Mouse (Mus musculus) kidney, postnatal 36 days (tissue): ENCODE results near the gene Cnfn.
"Not testable (repeated sequence)": the region's sequence is repeated elsewhere in the genome, so short reads cannot be mapped to it uniquely, and the experiment has no call there.

Source experiments
- DNase-seq, 2 experiments: peaks; one replicate each; pipeline ENCODE4 v3.0.0; 2021 to 2022; ENCODE audit warnings: mixed read lengths in 2 of 2

Cnfn gene

DNA sequence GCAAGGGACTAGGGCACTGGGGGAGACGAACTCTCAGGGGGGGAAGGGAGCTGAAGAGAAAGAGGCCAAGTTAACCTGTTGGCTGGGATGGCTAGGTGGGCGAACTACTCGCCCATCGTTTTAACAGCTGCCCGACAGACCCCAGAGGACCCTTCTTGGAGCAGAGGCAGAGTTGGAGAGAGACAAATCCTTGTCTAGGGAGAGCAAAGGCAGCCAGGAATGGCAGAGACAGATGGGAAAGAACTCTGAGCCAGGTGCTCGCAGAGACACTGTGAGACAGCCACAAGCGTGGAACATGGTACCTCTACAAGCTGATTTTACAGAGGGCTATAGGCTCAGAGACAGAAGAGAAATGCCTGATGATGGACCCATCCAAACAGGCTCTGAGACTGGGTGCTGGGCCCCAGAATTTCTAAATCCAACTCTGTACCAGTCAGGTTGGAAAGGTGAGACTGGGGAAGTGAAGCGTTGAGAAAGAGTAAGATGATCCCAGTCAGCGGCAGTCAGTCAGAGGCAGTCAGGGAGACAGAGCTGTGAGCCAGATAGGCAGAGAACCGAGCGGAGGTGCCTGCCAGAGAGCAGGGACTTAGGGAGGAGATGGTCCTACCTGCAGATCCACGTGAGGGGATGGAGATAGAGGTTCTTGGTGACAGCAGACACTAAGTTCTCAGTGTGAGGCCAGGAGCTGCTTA is at the start of gene Cnfn:
Gene Cnfn, minus strand, starts transcription at position 667 of the 692 bp plus-strand sequence.
- no peak for DNase-seq

DNA sequence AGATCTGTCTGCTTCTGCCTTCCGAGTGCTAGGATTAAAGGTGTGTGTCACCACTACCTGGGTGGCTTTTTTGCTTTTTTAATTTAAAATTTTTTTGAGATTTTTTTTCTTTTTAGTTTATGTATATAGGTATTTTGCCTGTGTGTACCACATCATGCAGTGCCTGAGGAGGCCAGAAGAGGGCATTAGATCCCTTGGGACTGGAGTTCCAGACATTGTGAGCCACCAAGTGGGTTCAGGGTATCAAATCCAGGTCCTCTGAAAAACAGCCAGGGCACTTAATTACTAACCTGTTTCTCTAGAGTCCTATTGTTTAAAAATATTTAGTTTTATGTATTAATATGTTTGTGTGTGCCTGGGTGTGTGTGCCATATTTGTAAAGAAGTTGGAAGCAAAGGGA is 48.1 kb upstream of the Cnfn start:
- peak in 1 of 2 experiments; percentile 77 for DNase-seq

DNA sequence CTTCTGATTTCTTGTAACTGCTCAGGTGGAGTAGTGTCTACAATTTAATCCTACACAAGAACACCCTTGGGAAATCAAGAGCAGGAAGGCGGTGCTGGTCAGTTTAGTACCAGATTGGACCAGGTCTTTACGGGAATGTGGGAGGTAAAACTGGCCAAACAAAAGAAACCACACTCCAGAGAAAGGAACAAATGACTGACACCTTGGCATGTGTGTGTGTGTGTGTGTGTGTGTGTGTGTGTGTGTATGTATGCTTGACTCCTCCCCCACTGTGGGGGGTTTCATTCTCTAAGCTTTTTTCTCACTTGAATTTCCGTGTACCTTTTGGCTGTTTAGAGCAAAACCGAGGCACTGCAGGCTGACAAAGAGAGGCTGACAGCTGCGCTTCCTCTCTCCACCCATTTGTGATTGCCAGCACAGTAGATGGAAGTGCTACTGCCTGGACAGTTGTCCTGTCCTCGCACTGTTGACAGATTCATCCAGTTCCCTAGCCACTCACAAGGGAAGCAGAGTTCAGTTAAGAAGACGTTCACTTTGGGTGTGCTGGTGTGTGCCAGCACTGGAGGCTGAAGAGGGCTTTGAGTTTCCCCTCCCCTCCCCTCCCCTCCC is 43.4 kb upstream of the Cnfn start, which contains the start of gene Cxcl17:
Gene Cxcl17, minus strand, starts transcription at position 54 of the 609 bp plus-strand sequence.
- peak in 1 of 2 experiments; percentile 34 for DNase-seq

DNA sequence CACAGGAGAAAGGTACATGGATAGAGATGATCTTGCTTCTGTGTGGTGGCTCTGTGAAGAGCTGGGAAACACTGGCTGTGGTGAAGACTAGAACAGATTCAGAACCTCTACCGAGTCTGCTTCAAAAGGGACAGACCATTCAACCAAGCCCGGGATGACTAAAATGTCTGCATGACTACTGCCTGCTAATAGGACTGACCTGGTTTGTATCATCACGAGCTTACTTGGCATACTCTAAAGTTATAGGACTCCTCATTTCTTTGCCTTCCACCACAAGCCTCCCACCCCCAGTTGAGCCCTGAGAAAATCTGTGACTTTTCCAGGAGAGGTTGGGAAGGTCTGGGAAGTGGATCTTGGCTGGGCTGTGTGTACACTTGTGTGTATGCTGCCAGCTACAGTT is 42.3 kb upstream of the Cnfn start:
- no peak for DNase-seq

DNA sequence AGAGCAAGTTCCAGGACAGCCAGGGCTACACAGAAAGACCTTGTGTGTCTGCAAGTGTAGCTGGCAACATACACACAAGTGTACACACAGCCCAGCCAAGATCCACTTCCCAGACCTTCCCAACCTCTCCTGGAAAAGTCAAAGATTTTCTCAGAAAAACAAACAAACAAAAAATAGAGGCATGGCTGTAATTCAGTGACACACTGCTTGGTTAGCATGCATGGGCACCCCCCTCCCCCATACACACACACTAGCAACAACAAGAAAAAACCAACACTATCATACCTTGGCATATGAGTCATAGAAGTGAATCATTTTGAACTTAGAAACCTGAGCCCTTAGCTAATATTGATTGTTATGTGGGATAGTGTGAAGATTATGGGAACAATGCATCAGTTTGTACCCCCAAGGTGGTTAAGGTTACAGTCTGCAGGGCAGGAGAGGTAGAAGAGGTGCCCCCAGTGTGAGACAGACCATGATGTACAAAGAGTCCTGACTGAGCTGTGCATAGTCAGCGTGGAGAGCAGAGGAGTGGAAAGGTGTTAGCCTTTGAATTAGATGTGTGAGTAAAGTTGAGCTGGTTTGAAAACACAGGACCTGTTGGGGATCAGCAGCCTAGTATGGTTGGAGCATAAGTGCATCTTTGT is 41.6 kb upstream of the Cnfn start:
- DNase-seq, result no peak

DNA sequence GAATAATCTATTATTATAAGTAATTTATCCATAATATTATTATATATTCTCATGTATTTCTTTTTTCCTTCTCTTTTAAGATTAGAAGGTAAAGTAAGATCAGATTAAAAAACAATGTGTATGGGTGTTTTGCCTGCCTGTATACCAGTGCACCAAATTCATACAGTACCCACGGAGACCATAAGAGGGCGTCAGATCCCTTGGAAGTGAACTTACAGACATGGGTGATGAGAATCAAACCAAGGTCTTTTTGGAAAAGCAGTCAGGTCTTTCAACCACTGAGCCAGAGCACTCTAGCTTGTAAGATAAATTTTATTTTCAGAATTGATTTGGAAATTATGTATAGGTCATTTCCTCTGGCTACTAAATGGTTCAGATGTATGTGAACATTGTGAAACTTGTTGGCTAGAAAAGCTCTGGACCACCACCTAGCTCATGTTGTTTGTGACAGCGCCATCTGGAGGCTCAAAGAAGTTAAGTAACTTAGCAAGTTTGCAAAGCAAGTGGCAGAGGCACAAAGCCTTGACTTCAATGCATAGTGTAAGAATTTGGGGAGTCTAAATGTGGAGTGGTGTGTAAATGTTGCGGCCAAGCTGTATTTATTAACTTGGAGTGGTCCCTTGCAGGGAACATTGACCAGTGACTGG is 39.7 kb upstream of the Cnfn start:
- DNase-seq, result peak; percentile 51 to 60

DNA sequence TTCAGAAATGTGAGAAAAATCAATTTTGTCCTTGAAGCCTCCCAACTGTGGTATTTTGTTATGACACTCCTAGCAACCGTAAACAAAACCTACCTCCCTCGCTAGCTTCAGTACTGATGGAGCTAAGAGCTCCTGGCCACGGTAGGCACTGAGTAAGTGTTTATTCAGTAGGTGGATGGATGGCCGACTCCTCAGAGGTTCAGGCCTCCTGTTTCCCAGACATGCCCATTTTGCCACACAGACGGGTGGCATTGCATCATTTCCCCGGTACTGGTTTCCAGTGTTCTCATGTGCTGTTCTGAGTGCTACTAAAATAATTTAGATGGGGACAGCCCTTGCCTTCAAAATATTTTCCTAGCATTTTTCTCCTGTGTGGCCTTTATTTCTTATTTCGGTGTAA is 36.9 kb upstream of the Cnfn start:
- no peak for DNase-seq

DNA sequence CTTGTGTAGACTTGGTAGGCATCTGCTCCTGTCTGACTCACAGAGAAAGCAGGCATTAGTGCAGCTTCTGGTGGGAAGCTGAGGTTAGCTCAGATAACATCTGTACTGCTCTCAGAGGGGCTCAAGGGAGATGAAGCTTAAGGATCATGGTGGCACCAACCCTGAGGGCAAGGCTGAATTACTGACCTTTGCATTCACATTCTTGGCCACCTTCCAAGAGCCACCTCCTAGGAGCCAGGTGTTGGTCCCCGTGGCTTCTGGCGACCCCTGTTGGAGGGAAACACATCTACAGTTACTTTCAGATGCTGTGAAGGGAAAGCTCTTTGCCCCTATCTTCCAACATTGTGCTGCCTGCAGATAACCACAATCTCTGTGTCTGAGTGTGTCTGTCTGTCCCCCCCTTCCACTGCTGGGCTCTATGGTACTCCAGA is 33.2 kb upstream of the Cnfn start:
- DNase-seq, result peak; percentile 91 to 92

DNA sequence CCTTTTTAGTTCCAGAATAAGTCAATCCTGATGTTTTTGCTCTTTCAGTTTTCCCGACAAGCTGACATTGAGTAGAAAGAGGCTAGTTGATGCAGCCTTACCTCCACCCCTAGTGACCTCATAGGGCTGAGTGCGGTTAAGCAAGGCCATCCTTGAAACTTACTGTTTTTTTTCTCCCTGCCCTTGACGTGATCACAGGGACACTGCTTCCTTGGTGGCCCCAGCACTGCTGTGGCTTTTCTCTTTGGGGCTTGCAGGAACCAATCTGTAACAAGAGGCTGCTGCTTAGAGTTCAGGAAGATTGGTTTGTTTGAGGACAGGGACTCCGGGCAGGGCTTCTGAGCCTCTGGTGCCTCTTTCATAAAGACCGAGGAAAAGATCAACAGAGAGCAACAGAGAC is 32.5 kb upstream of the Cnfn start:
- no peak for DNase-seq

DNA sequence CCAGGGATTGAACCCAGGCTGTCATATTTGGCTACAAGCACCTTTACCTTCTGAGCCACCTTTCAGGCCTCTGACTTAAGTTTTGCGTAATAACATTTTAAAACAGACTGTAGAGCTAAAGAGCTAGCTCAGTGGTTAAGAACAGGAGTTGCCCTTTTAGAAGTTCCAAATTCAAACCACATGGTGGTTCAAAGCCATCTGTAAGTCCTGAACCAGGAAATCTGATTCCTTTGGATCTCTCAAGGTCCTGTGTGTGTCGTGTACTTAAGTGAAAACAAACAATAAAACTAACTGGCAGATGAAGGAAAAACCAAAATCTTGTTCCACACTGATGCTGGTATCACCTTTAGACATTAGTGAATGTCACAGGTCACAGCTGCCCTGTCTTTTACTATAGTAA is 32.0 kb upstream of the Cnfn start:
- DNase-seq, result no peak

DNA sequence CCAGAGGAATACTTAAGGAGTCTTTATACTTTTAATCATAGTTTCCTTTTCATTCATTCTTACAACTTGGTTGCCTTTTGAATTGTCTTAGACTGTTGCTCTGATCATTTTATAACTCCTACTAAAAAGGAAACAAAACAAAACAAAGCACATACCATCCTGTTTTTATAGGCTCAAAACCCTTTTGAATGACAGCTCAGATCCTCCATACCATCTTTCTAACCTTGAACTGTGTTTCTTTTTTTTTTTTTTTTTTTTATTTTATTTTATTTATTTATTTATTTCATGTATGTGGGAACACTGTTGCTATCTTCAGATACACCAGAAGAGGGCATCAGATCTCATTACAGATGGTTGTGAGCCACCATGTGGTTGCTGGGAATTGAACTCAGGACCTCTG is 29.5 kb upstream of the Cnfn start:
- not testable (repeated sequence) for DNase-seq

DNA sequence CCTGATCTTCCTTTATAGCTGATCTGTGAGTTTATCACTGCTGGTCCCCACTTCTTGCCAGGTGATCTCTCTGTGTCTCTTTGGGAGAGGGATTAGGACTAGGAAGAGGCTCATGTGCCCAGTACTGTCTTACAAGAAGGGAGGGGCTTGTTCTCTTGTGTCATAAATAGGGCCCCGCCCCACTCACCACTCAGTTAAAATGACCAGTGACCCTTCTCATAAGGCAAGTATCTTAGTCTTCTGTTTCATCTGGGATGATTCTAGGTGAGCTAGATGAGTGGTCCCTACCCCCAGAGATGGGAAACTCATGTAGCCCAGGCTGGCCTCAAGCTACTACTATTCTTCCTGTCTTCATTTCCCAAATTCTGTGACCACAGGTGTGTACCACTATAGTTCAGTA is 29.1 kb upstream of the Cnfn start, which contains the start of gene Lipe:
Gene Lipe, minus strand, starts transcription at position 101 of the 400 bp plus-strand sequence.
- DNase-seq, result no peak

DNA sequence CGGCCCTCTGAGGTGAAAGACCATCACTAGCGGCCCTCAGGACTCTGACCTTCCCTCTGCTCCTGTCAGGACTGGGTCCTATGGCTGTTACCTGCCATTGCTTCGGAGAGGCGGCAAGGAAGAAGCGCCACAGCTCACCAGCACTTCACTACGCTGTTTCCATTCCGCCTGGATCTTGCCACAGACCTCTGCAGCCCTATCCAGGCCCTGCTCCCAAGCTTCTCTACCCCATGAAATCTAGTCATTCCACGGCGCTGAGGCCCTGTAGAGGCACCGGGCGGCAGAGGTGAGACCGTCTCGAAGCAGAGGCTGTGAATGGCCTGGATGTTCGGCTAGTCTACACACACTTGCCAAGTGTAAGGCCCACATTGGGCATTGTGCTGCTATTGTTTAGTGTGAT is 27.1 kb upstream of the Cnfn start:
- DNase-seq, result no peak

DNA sequence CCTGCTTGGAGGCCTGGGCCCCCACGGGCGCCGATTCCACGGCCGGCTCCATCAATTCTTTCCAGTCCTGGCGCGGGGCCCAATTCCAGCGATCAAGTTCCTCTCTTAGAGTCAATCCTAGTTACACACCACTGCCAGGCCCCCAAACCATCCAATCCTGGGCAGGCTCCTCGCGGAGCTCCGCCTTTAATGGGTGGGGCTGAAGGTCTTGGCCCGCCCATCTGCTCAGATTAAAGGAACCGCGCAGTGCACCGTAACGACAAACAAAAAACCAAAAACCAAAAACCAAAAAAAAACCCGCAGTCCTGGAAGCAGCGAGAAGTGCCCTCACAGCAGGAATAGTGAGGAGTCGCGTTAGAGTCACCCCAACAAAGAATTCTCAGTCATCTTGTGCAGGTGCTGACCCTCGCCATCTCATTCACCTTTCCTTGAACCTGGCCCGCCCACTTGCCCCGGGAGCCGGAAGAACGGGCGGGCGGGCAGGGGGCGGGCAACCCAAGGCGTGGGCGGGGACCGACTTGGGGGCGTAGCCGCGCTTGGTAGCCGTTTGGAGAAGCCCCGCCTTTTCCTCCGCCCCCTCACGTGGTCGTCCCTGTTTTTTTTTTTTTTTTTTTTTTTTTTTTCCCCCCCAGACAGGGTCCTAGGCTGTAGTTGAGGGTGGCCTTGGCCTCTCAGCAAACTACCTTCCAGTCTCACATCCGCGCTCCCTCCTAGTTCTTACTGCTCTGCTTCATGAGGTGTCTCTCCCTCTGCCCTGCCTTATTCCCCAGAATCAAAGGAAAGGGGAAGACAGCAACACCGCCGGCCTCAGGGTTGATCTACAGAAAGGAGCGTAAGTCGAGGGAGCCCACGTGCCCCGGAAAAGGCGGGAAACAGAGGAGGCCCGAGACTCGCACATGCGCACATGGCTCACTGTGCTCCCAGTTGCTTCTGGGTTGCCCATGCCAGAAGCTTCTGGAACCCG is 26.3 kb upstream of the Cnfn start:
- peak; percentile 98 to 99 for DNase-seq

DNA sequence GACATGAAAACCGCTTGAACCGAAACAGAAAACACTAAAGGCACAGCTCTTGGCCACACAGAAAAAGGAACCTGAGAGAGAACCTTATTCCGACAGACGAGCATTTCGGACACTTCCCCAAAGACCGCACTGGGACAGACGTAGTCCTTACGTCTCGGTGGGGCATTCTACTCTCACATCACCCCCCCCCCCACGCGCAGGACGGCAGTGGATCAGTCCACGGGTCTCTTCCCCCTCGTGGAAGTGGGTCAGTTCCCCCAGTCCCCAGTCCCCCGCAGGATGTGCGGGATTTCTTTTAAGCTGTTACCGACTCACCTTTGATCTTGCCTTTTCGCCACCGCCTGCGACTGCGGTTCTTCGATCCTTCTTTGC is 25.6 kb upstream of the Cnfn start:
- no peak for DNase-seq

DNA sequence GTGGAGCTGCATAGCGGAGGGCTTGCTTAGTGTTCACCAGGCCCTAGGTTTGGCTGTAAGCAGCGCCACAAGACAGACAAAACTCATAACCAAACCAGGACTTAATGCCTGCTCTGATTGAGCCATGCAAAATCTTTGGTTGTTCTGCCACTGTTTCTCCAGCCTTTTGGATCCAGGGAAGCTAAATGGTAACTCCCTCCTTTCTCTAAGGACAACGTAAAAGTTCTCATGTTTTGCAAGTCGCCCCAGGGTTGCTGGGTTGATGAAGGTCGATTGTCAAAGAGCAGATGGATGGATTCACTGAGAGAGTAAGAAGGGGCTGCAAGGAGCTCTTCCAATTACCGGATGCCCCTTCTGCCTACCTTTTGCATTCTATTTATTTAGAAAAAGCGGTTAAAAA is 25.2 kb upstream of the Cnfn start:
- DNase-seq, result no peak

DNA sequence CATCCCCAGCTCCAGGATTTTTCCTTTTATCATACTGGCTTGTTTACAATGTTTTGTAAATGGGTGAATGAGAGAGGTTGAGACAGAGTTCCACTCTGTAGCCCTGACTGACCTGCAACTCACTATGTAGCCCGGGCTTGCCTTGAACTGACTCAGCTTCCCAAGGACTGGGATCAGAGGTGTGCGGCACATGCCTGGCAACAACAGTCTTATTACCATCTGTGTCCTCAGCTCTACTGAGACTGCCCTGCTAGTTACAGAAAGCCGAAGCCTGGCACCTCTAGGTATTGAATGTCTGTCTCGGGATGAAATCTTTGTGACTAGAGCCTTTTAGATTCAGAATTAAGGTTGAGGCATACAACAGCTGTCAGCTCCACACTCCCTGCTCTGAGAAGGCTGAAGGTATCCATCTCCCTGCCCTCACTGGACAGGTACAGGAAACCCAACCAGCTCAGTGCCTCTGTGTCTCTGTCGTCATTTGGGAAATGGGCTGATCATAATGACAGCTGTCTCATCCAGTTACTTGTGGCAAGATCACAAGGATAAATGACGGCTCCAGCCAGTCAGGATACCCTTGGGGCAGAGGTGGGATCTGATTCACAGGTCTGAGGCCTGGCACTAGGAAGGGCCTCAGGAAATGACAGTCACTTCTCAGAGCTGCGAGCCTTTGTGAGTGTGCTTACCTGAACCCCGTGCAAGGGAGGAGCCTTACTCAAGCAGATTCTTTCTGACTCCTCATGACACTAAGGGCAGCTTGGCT is 24.1 kb upstream of the Cnfn start:
- DNase-seq, result no peak

DNA sequence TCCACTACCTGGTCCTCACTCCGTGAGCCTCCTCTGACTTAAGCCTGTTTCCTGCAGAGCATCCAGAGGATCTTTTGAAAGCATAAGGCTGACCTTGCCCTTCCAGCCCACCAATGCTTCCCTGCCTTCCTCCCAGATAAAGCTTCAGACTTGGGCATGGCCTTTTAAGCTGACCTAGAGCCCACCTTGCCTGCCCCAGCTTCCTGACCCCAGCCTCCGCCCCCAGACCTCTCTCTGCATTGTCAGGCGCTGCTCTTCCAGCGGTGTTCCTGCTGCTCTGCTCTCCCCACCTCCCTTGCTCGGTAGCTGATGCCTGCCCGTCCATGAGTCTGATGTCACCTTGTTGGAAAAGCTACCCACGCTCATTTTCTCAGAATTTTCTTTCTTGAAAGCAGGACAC is 23.3 kb upstream of the Cnfn start:
- DNase-seq, result no peak

DNA sequence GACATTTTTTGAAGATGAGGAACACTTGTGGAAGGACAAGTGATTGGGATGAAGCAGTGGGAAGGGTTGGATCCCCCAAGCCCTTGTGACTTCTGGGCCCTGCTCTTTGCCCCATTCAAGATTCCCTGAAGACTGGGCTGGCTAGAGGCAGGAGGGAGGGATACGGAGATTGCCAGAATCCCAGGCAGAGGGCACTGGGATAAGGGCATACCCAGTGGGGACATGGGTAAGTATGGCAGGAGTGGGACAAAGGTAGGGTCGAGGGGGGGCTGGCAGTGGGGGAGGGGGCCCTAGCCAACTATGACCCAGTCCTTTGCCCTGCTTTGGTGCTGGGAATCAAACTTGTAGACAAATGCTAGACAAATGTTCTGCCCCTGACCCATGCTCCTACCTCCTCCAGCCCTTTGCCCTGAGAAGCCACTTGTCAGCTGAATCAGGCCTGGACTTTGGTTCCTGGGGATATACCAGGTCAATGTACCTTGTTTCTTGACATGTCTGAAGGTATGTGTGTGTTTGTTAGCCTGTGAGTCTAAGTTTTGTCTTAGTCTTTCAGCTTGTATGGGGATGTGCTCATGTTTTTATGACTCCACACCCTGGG is 22.4 kb upstream of the Cnfn start:
- peak; percentile 68 to 79 for DNase-seq

DNA sequence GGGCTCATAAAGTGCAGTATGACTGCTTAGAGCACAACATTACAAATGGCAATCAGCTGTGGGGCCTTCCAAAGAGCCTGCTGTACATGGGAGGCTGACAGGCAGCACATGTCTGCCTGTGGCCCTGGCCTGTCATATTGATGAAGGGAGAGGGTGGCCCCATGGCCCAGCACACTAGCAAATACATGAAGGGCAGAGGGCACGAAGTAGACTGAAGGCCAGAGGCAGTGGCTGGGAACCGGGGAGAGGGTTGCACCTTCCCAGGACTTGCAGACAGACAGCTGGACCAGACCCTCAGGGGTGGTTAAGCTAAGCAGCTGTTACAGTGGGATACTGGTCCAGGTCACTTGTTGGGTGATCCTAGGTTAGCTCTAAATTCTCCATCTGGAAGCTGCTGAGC is 21.5 kb upstream of the Cnfn start:
- DNase-seq, result no peak
